Mouse (Mus musculus) small intestine, adult 2 months (tissue): Measurements from ENCODE around the gene Cbarp.

Experiments used
- CTCF ChIP-seq: fragments of 200-500 bp; IDR thresholded peaks from 2 replicates; pipeline ENCODE4 v1.5.1; 2012; ENCODE audit warnings: low read depth, mild to moderate bottlenecking, control low read depth, inconsistent platforms, low read length, moderate library complexity, mixed read lengths; ENCODE audit not compliant: insufficient replicate concordance, insufficient read length; ENCODE audit errors: extremely low read depth
- POLR2A ChIP-seq: fragments of 200-500 bp; IDR thresholded peaks from 2 replicates; pipeline ENCODE4 v1.6.1; 2012; ENCODE audit warnings: low read depth, mild to moderate bottlenecking, control low read depth, inconsistent platforms, low read length, moderate library complexity

- TF ChIP-seq POLR2A: no peak
- no peak for TF ChIP-seq CTCF
Measured at GRCm38 (mm10) chr10:80137626-80138552, 2.7 kb downstream of the Cbarp start.
